Mouse (Mus musculus) layer of hippocampus, adult 2 months (tissue): ENCODE data around the gene Proser1. TPM values are rescaled to one million over a fixed set of nuclear protein-coding genes. Genes with fewer than 3 reads are reported as not detected.

Experiments used
- DNase-seq, 2 experiments: peaks; one replicate each; pipeline ENCODE4 v3.0.0; 2022; ENCODE audit warnings: low spot score in 2 of 2
- H3K27ac ChIP-seq: fragments of 200-600 bp; 2 replicates; pipeline ENCODE4 v1.8.1; 2022
- H3K4me3 ChIP-seq: fragments of 200-600 bp; 2 replicates; pipeline ENCODE4 v1.8.1; 2022; ENCODE audit warnings: mild to moderate bottlenecking
- CTCF ChIP-seq: fragments of 200-600 bp; conservative IDR thresholded peaks from 2 replicates; pipeline ENCODE4 v1.8.1; 2022; ENCODE audit warnings: antibody characterized with exemption, mild to moderate bottlenecking, moderate library complexity
- total RNA-seq, 2 experiments: library from RNA; stranded (reverse); gene quantifications; 2 replicates each; pipeline ENCODE4 v1.2.3; 2021

The Proser1 gene
- total RNA-seq, 2 experiments from 2014 or later: 24.8 to 29.6 TPM

GRCm38 (mm10) chr3:53452351-53452750 lies 11.1 kb upstream of the Proser1 start:
- no peak for TF ChIP-seq CTCF

GRCm38 (mm10) chr3:53453346-53453745 lies 10.1 kb upstream of the Proser1 start:
- Histone ChIP-seq H3K4me3 (no peak overlapping the region), H3K27ac (no peak overlapping the region)
- TF ChIP-seq CTCF: no peak
- DNase-seq: no peak

More at GRCm38 (mm10) chr3:53452351-53452750, 11.1 kb upstream of the Proser1 start:
- no peak for DNase-seq
- no peak overlapping the region for H3K4me3 ChIP-seq
- H3K27ac ChIP-seq: no peak overlapping the region

GRCm38 (mm10) chr3:53454005-53454404 lies 9.5 kb upstream of the Proser1 start:
- no peak overlapping the region for H3K27ac ChIP-seq
- TF ChIP-seq CTCF: no peak
- H3K4me3 ChIP-seq: no peak overlapping the region
- no peak for DNase-seq

- H3K4me3 ChIP-seq: no peak overlapping the region
- TF ChIP-seq CTCF: no peak
- DNase-seq: no peak
- H3K27ac ChIP-seq: no peak overlapping the region
Measured at GRCm38 (mm10) chr3:53454561-53454960, 8.9 kb upstream of the Proser1 start.

GRCm38 (mm10) chr3:53454984-53455383 lies 8.5 kb upstream of the Proser1 start:
- DNase-seq: no peak
- H3K27ac ChIP-seq: no peak overlapping the region
- TF ChIP-seq CTCF: no peak
- no peak overlapping the region for H3K4me3 ChIP-seq

- TF ChIP-seq CTCF: no peak
Measured at GRCm38 (mm10) chr3:53457750-53458149, 5.7 kb upstream of the Proser1 start.

GRCm38 (mm10) chr3:53460106-53460505 lies 3.4 kb upstream of the Proser1 start:
- Histone ChIP-seq H3K27ac (peak overlapping the region; percentile 21; the same call in 1 of the 2 replicates), H3K4me3 (no peak overlapping the region)
- no peak for TF ChIP-seq CTCF
- peak in 1 of 2 experiments; percentile 10 for DNase-seq

More at GRCm38 (mm10) chr3:53457750-53458149, 5.7 kb upstream of the Proser1 start:
- H3K27ac ChIP-seq: no peak overlapping the region
- no peak overlapping the region for H3K4me3 ChIP-seq
- DNase-seq: no peak

- H3K27ac ChIP-seq: peak overlapping the region; percentile 100
- TF ChIP-seq CTCF: no peak
- DNase-seq: no peak
- H3K4me3 ChIP-seq: peak overlapping the region; percentile 99
Measured at GRCm38 (mm10) chr3:53462701-53463045, 793 bp upstream of the Proser1 start.

GRCm38 (mm10) chr3:53463765-53464114 lies 274 bp downstream of the Proser1 start:
- Histone ChIP-seq H3K4me3 (peak overlapping the region; percentile 99), H3K27ac (peak overlapping the region; percentile 100)
- no peak for DNase-seq
- TF ChIP-seq CTCF: no peak

GRCm38 (mm10) chr3:53464146-53464698 lies 756 bp downstream of the Proser1 start:
- TF ChIP-seq CTCF: no peak
- Histone ChIP-seq H3K4me3 (peak overlapping the region; percentile 99), H3K27ac (peak overlapping the region; percentile 100)
- DNase-seq: no peak

GRCm38 (mm10) chr3:53465330-53465729 lies 1.9 kb downstream of the Proser1 start:
- peak in 1 of 2 experiments; percentile 10 for DNase-seq
- TF ChIP-seq CTCF: no peak
- H3K4me3 ChIP-seq: peak overlapping the region; percentile 99
- H3K27ac ChIP-seq: peak overlapping the region; percentile 100; the same call in 1 of the 2 replicates

- peak overlapping the region; percentile 1; the same call in 1 of the 2 replicates for H3K4me3 ChIP-seq
- no peak overlapping the region for H3K27ac ChIP-seq
- no peak for DNase-seq
- TF ChIP-seq CTCF: no peak
Measured at GRCm38 (mm10) chr3:53466481-53466880, 3.0 kb downstream of the Proser1 start.

- H3K27ac ChIP-seq: no peak overlapping the region
- no peak for TF ChIP-seq CTCF
- H3K4me3 ChIP-seq: no peak overlapping the region
- DNase-seq: no peak
Measured at GRCm38 (mm10) chr3:53467356-53467755, 3.9 kb downstream of the Proser1 start.

GRCm38 (mm10) chr3:53469650-53470049 lies 6.2 kb downstream of the Proser1 start:
- no peak for DNase-seq
- H3K27ac ChIP-seq: no peak overlapping the region
- no peak for TF ChIP-seq CTCF

More at GRCm38 (mm10) chr3:53469650-53470049, 6.2 kb downstream of the Proser1 start:
- no peak overlapping the region for H3K4me3 ChIP-seq
